Mouse (Mus musculus) stomach, postnatal 0 days (tissue): ENCODE measurements around the gene Rab6b. TPM values are rescaled to one million over a fixed set of nuclear protein-coding genes. Genes with fewer than 3 reads are reported as not detected.
A peak's percentile ranks its signal among the peaks of the same experiment; 100 is the strongest.

Experiments used
- ATAC-seq: fragments of 200-750 bp; cut with Nextera tagmentation; 2 replicates; pipeline ENCODE4 v1.8.0; 2017; ENCODE audit not compliant: low FRiP score, low TSS enrichment
- DNase-seq: peaks from one replicate; pipeline ENCODE4 v3.0.0-alpha.2; 2016; ENCODE audit warnings: low spot score
- H3K27ac ChIP-seq: fragments of 300-500 bp; sonication (generic); replicated peaks from 2 replicates; pipeline ENCODE4 v1.5.1; 2014; ENCODE audit warnings: mild to moderate bottlenecking, control low read depth
- H3K27me3 ChIP-seq: fragments of 300-500 bp; sonication (generic); 2 replicates; pipeline ENCODE4 v1.6.1; 2014; ENCODE audit warnings: low read length; ENCODE audit not compliant: control insufficient read depth, insufficient read depth
- H3K36me3 ChIP-seq: fragments of 300-500 bp; sonication (generic); 2 replicates; pipeline ENCODE4 v1.6.1; 2014; ENCODE audit warnings: low read length, mixed read lengths; ENCODE audit not compliant: control insufficient read depth, insufficient read depth
- H3K4me1 ChIP-seq: fragments of 300-500 bp; sonication (generic); replicated peaks from 2 replicates; pipeline ENCODE4 v1.6.1; 2014; ENCODE audit warnings: antibody characterized with exemption; ENCODE audit not compliant: control insufficient read depth, insufficient read depth
- H3K4me2 ChIP-seq: fragments of 300-500 bp; sonication (generic); replicated peaks from 2 replicates; pipeline ENCODE4 v1.6.1; 2014; ENCODE audit warnings: low read depth, mild to moderate bottlenecking, control low read depth, moderate library complexity
- H3K4me3 ChIP-seq: fragments of 300-500 bp; sonication (generic); 2 replicates; pipeline ENCODE4 v1.5.1; 2014; ENCODE audit warnings: low read depth, low read length, control low read depth
- H3K9ac ChIP-seq: fragments of 300-500 bp; sonication (generic); 2 replicates; pipeline ENCODE4 v1.6.1; 2014; ENCODE audit warnings: mild to moderate bottlenecking, low read length, control low read depth, mixed read lengths
- H3K9me3 ChIP-seq: fragments of 300-500 bp; sonication (generic); 2 replicates; pipeline ENCODE4 v1.6.1; 2016; ENCODE audit warnings: low read length; ENCODE audit not compliant: control insufficient read depth
- CTCF ChIP-seq: IDR thresholded peaks from 2 replicates; pipeline ENCODE4 v1.5.1; 2016; ENCODE audit warnings: antibody characterized with exemption, low read depth, mild to moderate bottlenecking, moderate library complexity
- EP300 ChIP-seq: optimal IDR thresholded peaks from 2 replicates; pipeline ENCODE3; 2016; ENCODE audit warnings: antibody characterized with exemption
- WGBS: fragments of 180-500 bp; shearing (Covaris S2); extraction: QIAGEN DNeasy Blood & Tissue Kit; methylation state at CpG from one replicate; pipeline ENCODE4 v1.1.7; 2014; 5-methylcytosine and 5-hydroxymethylcytosine counted together
- polyA plus RNA-seq: library from polyadenylated mRNA; unstranded; fragments of >200 nt; fragmentation: Nextera tagmentation; extraction: Ambion mirVana; gene quantifications from 2 replicates; pipeline ENCODE4 v1.2.1, GENCODE M21; 2015

Rab6b gene
- polyA plus RNA-seq, 1 experiment from 2014 or later = 4.1 TPM

DNA sequence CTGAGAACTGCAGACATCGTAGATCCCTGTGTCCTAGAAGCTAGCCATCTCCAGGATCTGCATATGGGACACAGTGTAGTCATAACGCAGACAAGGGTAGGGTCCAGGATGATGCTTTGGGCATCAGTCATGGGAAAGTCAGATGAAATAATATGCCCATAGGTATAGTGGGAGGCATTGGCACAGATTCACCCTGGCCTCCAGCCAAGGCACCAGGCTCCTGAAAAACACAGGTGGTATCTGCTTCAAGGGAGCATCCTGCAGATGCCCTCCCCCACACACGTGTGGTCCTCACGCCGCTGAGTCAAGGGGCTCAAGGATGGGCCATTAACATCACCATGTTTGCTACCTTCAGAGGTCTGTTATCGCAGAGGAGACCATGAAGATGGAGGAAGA, 39.4 kb upstream of the Rab6b start:
- Histone ChIP-seq H3K36me3 (no peaks in the 10 kb centered on the region), H3K4me3 (no peak overlapping the region), H3K27me3 (no peaks in the 10 kb centered on the region), H3K4me1 (no peaks in the 10 kb centered on the region), H3K4me2 (no peak overlapping the region), H3K9me3 (no peaks in the 10 kb centered on the region), H3K9ac (no peak overlapping the region), H3K27ac (no peak overlapping the region)
- WGBS = 86% methylated on average over 6 of the region's 6 CpGs
- TF ChIP-seq EP300 (no peak), CTCF (no peak)
- DNase-seq (no peak), ATAC-seq (no peak)

DNA sequence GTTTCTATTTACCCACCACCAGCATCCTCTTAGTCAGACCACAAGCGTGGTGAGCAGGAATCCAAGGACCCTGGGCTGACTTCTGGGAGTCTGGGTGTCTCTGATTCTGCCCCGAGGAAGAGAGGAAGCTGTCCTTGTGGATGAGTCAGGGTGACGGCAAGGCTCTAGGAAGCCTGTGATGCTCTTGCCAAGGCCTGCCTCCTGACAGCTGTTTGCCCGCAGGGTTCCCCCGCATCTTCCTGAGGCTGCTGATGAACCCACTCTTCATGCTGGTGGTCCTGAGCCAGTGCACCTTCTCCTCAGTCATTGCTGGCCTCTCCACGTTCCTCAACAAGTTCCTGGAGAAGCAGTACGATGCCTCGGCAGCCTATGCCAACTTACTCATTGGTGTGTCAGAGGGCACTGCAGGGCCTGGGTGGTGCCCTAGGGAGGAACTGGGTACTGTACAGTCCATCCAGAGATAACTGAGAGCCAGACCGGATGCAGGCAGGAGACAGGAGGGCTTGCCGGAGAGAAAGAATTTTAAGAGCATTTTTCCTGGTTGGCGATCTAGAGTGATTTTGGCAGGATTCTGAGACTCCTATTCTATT, 38.6 kb upstream of the Rab6b start:
- ATAC-seq (0 out of 2 replicates have a peak, but pooled peaks have one; percentile 21), DNase-seq (no peak)
- Histone ChIP-seq H3K4me1 (no peaks in the 10 kb centered on the region), H3K36me3 (no peaks in the 10 kb centered on the region), H3K9ac (no peak overlapping the region), H3K4me2 (no peak overlapping the region), H3K27ac (no peak overlapping the region), H3K4me3 (no peak overlapping the region), H3K27me3 (no peaks in the 10 kb centered on the region), H3K9me3 (no peaks in the 10 kb centered on the region)
- WGBS = 73% methylated on average over 11 of the region's 11 CpGs
- no peak for TF ChIP-seq EP300
- no peak for TF ChIP-seq CTCF

DNA sequence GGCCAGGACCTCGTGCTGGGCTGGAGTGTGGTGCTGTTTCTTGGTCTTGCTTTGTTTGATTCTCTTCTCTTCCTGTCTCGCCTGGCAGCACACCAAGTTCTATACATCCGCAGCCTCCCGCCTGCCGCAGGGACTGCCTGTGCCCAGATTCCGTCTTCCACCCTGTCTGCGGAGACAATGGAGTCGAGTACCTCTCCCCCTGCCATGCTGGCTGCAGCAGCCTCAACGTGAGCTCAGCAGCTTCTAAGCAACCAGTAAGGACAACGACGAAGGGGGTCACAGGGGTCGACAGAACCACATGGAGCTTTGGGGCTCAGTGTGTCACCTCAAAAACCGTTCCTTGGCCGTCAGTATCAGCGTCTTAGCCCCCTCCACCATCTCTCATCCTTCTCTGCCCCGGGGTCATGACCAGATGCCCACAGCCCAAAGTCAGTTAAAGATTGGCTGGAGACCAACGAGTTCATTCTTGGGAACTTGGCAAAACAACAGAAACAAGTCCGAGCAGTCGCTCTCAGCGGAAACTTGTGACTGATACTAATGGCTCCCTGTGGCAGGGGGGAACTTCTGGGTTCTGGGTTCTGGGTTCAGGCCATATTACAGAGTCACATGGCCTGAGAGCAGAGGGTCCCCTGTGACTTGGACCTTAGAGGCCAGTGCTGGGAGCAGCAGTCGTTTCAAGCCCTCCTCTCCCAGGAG, 34.6 kb upstream of the Rab6b start:
- TF ChIP-seq EP300 = no peak
- TF ChIP-seq CTCF = no peak
- Histone ChIP-seq H3K9me3 (no peaks in the 10 kb centered on the region), H3K4me1 (no peaks in the 10 kb centered on the region), H3K4me3 (no peak overlapping the region), H3K9ac (no peak overlapping the region), H3K27me3 (no peaks in the 10 kb centered on the region), H3K36me3 (no peaks in the 10 kb centered on the region), H3K4me2 (no peak overlapping the region), H3K27ac (no peak overlapping the region)
- DNase-seq (no peak), ATAC-seq (0 out of 2 replicates have a peak, but pooled peaks have one; percentile 38)
- 55% methylated on average over 21 of the region's 21 CpGs for WGBS

DNA sequence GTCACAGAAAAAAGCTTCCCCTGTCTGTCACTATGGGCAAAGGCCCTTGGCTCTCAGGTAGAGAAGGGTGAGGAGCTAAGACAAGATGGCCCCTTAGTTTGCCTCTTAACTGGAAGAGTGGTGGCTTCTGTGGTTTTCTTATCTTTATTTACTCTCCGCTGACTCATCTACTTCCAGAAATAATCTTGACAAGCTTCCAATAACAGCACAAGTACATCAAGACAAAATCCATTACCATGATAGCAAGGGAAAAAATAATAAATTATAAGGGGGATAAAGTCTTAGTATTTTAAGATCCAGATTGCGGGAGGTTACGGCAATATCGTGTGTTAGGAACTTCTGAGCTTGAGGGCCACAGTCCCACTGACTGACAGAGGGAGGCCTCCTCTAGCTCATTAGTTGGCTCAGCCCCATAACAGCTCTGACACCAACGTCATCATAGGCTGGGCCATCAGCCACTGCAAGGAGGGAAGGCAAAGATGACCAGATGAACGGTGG, 33.3 kb upstream of the Rab6b start:
- no peaks in the 10 kb centered on the region for H3K36me3 ChIP-seq
- DNase-seq (no peak), ATAC-seq (peak; percentile 53)
- TF ChIP-seq EP300 = no peak
- no peak for TF ChIP-seq CTCF
- H3K9me3 ChIP-seq = no peaks in the 10 kb centered on the region
- no peaks in the 10 kb centered on the region for H3K27me3 ChIP-seq
- no peaks in the 10 kb centered on the region for H3K4me1 ChIP-seq
- no peak overlapping the region for H3K9ac ChIP-seq
- H3K4me3 ChIP-seq = no peak overlapping the region
- no peak overlapping the region for H3K4me2 ChIP-seq
- WGBS = 59% methylated on average over 6 of the region's 6 CpGs
- no peak overlapping the region for H3K27ac ChIP-seq

DNA sequence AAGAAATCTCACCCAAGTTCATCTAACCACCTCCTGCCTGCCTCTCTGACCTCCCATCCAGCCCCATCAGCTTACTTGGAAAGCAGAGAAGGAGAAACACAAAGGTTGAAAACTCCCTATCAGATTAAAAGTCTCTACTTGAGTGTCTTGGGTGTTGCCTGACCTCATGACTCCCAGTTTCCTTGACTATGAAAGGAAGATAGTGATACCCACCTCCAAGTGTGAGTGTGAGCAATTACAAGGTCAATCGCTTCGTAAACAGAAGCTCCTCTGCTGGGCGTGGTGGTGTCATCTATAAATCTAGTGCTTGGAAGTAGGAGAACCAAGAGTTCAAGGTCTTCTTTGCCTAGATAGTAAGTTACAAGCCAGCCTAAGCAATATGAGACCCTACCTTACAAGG, 31.4 kb upstream of the Rab6b start:
- no peaks in the 10 kb centered on the region for H3K4me1 ChIP-seq
- no peak for TF ChIP-seq CTCF
- no peak for TF ChIP-seq EP300
- H3K9ac ChIP-seq = no peak overlapping the region
- H3K27ac ChIP-seq = no peak overlapping the region
- H3K36me3 ChIP-seq = no peaks in the 10 kb centered on the region
- no peaks in the 10 kb centered on the region for H3K9me3 ChIP-seq
- no peaks in the 10 kb centered on the region for H3K27me3 ChIP-seq
- H3K4me3 ChIP-seq = no peak overlapping the region
- 91% methylated on average over 3 of the region's 3 CpGs for WGBS
- H3K4me2 ChIP-seq = no peak overlapping the region
- DNase-seq (no peak), ATAC-seq (no peak)
